In the genomic region with DNA sequence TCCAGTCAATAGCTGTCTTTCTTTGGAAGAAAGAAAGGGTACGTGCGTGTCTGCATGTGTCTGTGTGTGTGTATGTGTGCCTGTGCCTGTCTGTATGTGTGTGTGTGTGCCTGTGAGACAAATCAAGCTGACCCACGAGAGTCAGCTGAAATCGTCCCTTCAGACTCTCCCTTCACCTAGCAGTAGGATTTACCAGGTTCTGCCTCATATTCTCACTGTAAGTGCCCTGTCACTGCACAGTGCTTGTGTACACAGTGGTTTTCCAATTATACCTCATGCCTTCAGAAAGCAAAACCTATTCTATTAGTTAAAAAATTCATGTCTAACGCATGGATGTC, we compare ENCODE assay signal across 10 mouse cellular contexts.
DNase-seq lines count a peak whose midpoint lies in the region; ATAC-seq lines count a peak whose summit lies in the region.
"Had no signal": no experiment of that assay in that cellular context is flagged by ENCODE, and none has a peak within 500 bp of the region (broad histone marks: within the 10 kb centered on the region; RNA-seq: fewer than 3 reads in every experiment).

No protein-coding gene starts in this region.

- DNase-seq in heart, embryonic 10.5 days (ENCODE audit: low spot score): no peak
- no peak for DNase-seq in heart, adult 18-20 months
- DNase-seq in brain, adult 2 months (ENCODE audit: low read depth, low spot score): peak; percentile 47
- DNase-seq in midbrain, embryonic 11.5 days (ENCODE audit: low spot score, missing footprints): no peak
- no peak for DNase-seq in adipocyte (ENCODE audit: low spot score)
- DNase-seq in kidney, adult 9 months: no peak
- no peak for DNase-seq in natural killer cell, adult 2 months (ENCODE audit: low spot score in 2 of 2)
- DNase-seq: liver, embryonic 13.5 days; thymus, postnatal 14 days had no signal

- ATAC-seq in forebrain, embryonic 12.5 days (ENCODE audit: low FRiP score): peak; percentile 77
- peak; percentile 76 for ATAC-seq in midbrain, embryonic 11.5 days (ENCODE audit: low FRiP score)

- no peaks in the 10 kb centered on the region for H3K36me3 ChIP-seq in heart, embryonic 10.5 days
- no peaks in the 10 kb centered on the region for H3K36me3 ChIP-seq in forebrain, embryonic 12.5 days (replicated peaks)
- H3K36me3 ChIP-seq in midbrain, embryonic 11.5 days (ENCODE audit: control insufficient read depth, insufficient read depth, low read length): no peaks in the 10 kb centered on the region
- H3K36me3 ChIP-seq: liver, embryonic 13.5 days had no signal

- peak overlapping the region; percentile 47 for H3K9ac ChIP-seq in forebrain, embryonic 12.5 days
- H3K9ac ChIP-seq in midbrain, embryonic 11.5 days (ENCODE audit: low read length): peak overlapping the region; percentile 39
- H3K9ac ChIP-seq: liver, embryonic 13.5 days had no signal

- 0 out of 2 replicates have a peak overlapping the region, but pooled peaks have one; percentile 10 for H3K27ac ChIP-seq in heart, embryonic 10.5 days
- H3K27ac ChIP-seq in forebrain, embryonic 12.5 days: peak overlapping the region; percentile 87
- peak overlapping the region; percentile 56 for H3K27ac ChIP-seq in midbrain, embryonic 11.5 days (ENCODE audit: low read depth, low read length)
- H3K27ac ChIP-seq: liver, embryonic 13.5 days had no signal

- 59% methylated on average over 5 of the region's 5 CpGs for WGBS in heart, embryonic 10.5 days
- 20% methylated on average over 5 of the region's 5 CpGs for WGBS in forebrain, embryonic 12.5 days
- WGBS in midbrain, embryonic 11.5 days: 32% methylated on average over 5 of the region's 5 CpGs

- no peak overlapping the region for H3K4me3 ChIP-seq in heart, embryonic 10.5 days
- H3K4me3 ChIP-seq in forebrain, embryonic 12.5 days (replicated peaks): peak overlapping the region; percentile 33
- H3K4me3 ChIP-seq in midbrain, embryonic 11.5 days (ENCODE audit: low read depth, low read length): peak overlapping the region; percentile 17; the same call in 1 of the 2 replicates
- H3K4me3 ChIP-seq: liver, embryonic 13.5 days had no signal

- H3K9me3 ChIP-seq in heart, embryonic 10.5 days: no peaks in the 10 kb centered on the region
- H3K9me3 ChIP-seq in forebrain, embryonic 12.5 days: no peaks in the 10 kb centered on the region
- H3K9me3 ChIP-seq in midbrain, embryonic 11.5 days (ENCODE audit: control insufficient read depth, low read length): no peaks in the 10 kb centered on the region
- H3K9me3 ChIP-seq: liver, embryonic 13.5 days had no signal

- H3K4me1 ChIP-seq in heart, embryonic 10.5 days: peaks cover 11% of the 10 kb centered on the region; the same call in 1 of the 2 replicates
- peaks cover 12% of the 10 kb centered on the region for H3K4me1 ChIP-seq in forebrain, embryonic 12.5 days
- peaks cover 10% of the 10 kb centered on the region; the same call in 1 of the 2 replicates for H3K4me1 ChIP-seq in midbrain, embryonic 11.5 days (ENCODE audit: control insufficient read depth, insufficient read depth, low read length)

- H3K27me3 ChIP-seq in heart, embryonic 10.5 days (ENCODE audit: insufficient read depth, poor library complexity, severe bottlenecking): no peaks in the 10 kb centered on the region
- no peaks in the 10 kb centered on the region for H3K27me3 ChIP-seq in forebrain, embryonic 12.5 days
- no peaks in the 10 kb centered on the region for H3K27me3 ChIP-seq in midbrain, embryonic 11.5 days (ENCODE audit: control insufficient read depth, insufficient read depth, low read length)
- H3K27me3 ChIP-seq: liver, embryonic 13.5 days had no signal

- peak overlapping the region; percentile 50 for H3K4me2 ChIP-seq in forebrain, embryonic 12.5 days
- peak overlapping the region; percentile 34; the same call in 1 of the 2 replicates for H3K4me2 ChIP-seq in midbrain, embryonic 11.5 days
- H3K4me2 ChIP-seq: liver, embryonic 13.5 days had no signal

Comparison
In these comparisons a context has a peak if more than half of its experiments do, and no peak if none do; other contexts are left out.
1. H3K27ac ChIP-seq: peak in every context shown above with its lines; median percentile 87 in forebrain, embryonic 12.5 days; 56 in midbrain, embryonic 11.5 days; 10 in heart, embryonic 10.5 days.